Mouse (Mus musculus) embryo, embryonic 11.5 days (tissue): ENCODE data around the gene Sohlh2.

ENCODE experiments used
- DNase-seq: peaks from one replicate; pipeline ENCODE4 v3.0.0-alpha.2; 2012; ENCODE audit warnings: low read depth, low spot score

Sohlh2 gene

GRCm38 (mm10) chr3:55206413-55206812 is 24.6 kb downstream of the Sohlh2 start:
- no peak for DNase-seq

GRCm38 (mm10) chr3:55207665-55208064 is 25.8 kb downstream of the Sohlh2 start:
- no peak for DNase-seq

- no peak for DNase-seq
Measured at GRCm38 (mm10) chr3:55212254-55212653, 30.4 kb downstream of the Sohlh2 start.

GRCm38 (mm10) chr3:55213785-55214184 is 32.0 kb downstream of the Sohlh2 start:
- DNase-seq = no peak

GRCm38 (mm10) chr3:55214413-55214812 is 32.6 kb downstream of the Sohlh2 start:
- DNase-seq = no peak

GRCm38 (mm10) chr3:55222502-55222901 is 40.7 kb downstream of the Sohlh2 start:
- no peak for DNase-seq

GRCm38 (mm10) chr3:55223862-55224261 is 42.0 kb downstream of the Sohlh2 start:
- DNase-seq = no peak

GRCm38 (mm10) chr3:55226501-55227213 is 44.8 kb downstream of the Sohlh2 start:
- peak; percentile 13 for DNase-seq

GRCm38 (mm10) chr3:55227214-55227581 is 45.4 kb downstream of the Sohlh2 start:
- DNase-seq = no peak

GRCm38 (mm10) chr3:55241730-55242421 is 60.0 kb downstream of the Sohlh2 start, which contains the start of gene Dclk1:
Gene Dclk1, plus strand, starts transcription at chr3:55242364.
- no peak for DNase-seq

- peak; percentile 65 for DNase-seq
Measured at GRCm38 (mm10) chr3:55242422-55243055, 60.7 kb downstream of the Sohlh2 start.

GRCm38 (mm10) chr3:55243056-55243471 is 61.2 kb downstream of the Sohlh2 start:
- DNase-seq = peak; percentile 7

GRCm38 (mm10) chr3:55244087-55244486 is 62.3 kb downstream of the Sohlh2 start:
- DNase-seq = no peak

- no peak for DNase-seq
Measured at GRCm38 (mm10) chr3:55246618-55247272, 64.9 kb downstream of the Sohlh2 start.

- DNase-seq = no peak
Measured at GRCm38 (mm10) chr3:55248048-55248447, 66.2 kb downstream of the Sohlh2 start.

GRCm38 (mm10) chr3:55248508-55248907 is 66.7 kb downstream of the Sohlh2 start:
- no peak for DNase-seq

- DNase-seq = no peak
Measured at GRCm38 (mm10) chr3:55250631-55251030, 68.8 kb downstream of the Sohlh2 start.
